Mouse (Mus musculus): Measurements from ENCODE around the gene Atp8b3. TPM values are rescaled to one million over a fixed set of nuclear protein-coding genes. Genes with fewer than 3 reads are reported as not detected.
A peak's percentile ranks its signal among the peaks of the same experiment; 100 is the strongest.

Atp8b3 gene
- polyA plus RNA-seq, 1 experiment from 2014 or later = 0.05 TPM

DNA sequence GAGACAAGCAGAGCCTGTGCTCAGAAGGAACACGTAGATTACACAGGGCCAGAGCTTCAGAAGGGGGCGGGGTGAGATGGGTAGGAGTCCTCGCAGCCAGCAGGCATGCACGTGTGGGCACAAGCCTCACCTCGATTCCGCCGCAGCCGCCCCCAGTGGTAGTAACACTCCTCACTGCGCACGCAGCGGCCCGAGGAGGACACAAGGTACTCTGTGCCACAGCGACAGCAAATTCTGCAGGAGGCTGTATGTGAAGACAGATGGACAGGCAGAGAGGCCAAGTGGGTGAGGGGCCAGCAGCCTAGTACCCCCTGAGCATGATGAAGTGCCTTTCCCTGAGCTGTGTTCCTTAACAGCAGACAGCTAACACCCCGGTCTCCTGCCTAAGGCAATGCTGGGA, 4.9 kb upstream of the Atp8b3 start:
- WGBS = 93% methylated on average over 14 of the region's 14 CpGs
- Histone ChIP-seq H3K9me3 (no peaks in the 10 kb centered on the region), H3K27ac (no peak overlapping the region), H3K4me3 (no peak overlapping the region), H3K36me3 (peaks cover 65% of the 10 kb centered on the region), H3K4me2 (no peak overlapping the region), H3K9ac (no peak overlapping the region), H3K27me3 (no peaks in the 10 kb centered on the region), H3K4me1 (peaks cover 8% of the 10 kb centered on the region)
- no peak for ATAC-seq (ENCODE audit: borderline replicate concordance, extremely low read depth, low FRiP score, low TSS enrichment)

DNA sequence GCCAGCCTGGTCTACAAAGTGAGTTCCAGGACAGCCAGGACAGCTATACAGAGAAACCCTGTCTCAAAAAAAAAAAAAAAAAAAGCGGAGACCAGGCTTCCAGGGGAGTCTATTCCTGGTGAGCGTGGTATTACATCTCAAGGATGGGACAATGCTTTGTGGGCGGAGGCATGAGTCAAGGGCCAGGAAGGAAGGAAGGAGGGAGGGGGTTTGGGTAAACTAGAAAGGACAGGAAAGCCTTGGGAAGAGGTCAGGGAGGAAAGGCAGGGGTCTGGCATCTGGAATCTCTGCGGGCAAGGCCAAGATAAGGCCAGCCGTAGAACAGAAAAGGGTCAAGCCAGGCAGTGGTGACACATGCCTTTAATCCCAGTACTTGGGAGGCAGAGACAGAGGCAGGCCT, 569 bp upstream of the Atp8b3 start:
- Histone ChIP-seq H3K9ac (no peak overlapping the region), H3K27me3 (peaks cover 21% of the 10 kb centered on the region), H3K9me3 (no peaks in the 10 kb centered on the region), H3K36me3 (peaks cover 27% of the 10 kb centered on the region), H3K4me3 (0 out of 2 replicates have a peak overlapping the region, but pooled peaks have one; percentile 31), H3K4me2 (peak overlapping the region; percentile 54; the same call in 1 of the 2 replicates), H3K27ac (peak overlapping the region; percentile 45; the same call in 1 of the 2 replicates), H3K4me1 (peaks cover 25% of the 10 kb centered on the region)
- 25% methylated on average over 5 of the region's 5 CpGs for WGBS
- no peak for ATAC-seq (ENCODE audit: borderline replicate concordance, extremely low read depth, low FRiP score, low TSS enrichment)

DNA sequence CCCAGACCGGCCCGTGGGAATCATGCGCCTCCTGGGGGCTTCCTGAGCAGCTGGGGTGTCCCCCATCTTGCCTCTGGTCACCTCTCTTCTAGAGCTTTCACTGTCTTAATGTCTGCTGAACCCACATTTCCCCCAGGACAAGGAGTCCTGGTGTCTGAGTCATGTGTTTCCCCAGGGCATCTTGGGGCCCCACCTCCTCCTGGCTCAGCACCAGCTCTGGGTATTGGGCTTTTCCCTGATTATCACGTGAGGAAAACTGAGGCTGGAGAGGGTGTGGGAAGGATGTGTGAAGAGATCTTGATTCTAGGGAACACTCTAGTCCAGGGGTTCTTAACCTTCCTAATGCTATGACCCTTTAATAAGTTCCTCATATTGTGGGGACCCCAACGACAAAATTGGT, 744 bp downstream of the Atp8b3 start:
- Histone ChIP-seq H3K27me3 (peaks cover 26% of the 10 kb centered on the region), H3K36me3 (peaks cover 14% of the 10 kb centered on the region), H3K4me2 (no peak overlapping the region), H3K9me3 (no peaks in the 10 kb centered on the region), H3K4me1 (peaks cover 25% of the 10 kb centered on the region), H3K9ac (no peak overlapping the region), H3K27ac (no peak overlapping the region), H3K4me3 (no peak overlapping the region)
- ATAC-seq (ENCODE audit: borderline replicate concordance, extremely low read depth, low FRiP score, low TSS enrichment) = no peak
- 46% methylated on average over 5 of the region's 5 CpGs for WGBS

DNA sequence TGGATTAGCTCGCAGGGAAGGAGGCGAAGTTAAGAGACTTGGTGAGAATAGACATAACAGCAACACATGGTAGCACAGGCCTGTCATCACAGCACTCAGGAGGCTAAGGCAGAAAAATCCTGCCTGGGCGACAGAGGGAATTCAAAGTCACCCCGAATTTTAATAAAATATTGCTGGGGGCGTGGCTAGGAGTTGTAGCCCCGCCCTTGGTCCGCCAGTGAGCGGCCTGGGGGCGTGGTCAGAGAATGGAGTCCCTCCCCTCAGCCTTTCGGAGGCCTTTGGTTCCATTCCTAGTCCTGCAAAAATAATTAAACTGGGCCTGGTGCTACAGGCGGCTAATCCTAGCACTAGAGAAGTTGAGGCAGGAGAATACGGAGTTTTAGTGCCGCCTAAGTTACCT, 3.2 kb downstream of the Atp8b3 start:
- no peak overlapping the region for H3K4me3 ChIP-seq
- peaks cover 25% of the 10 kb centered on the region for H3K4me1 ChIP-seq
- 13% methylated on average over 13 of the region's 13 CpGs for WGBS
- no peaks in the 10 kb centered on the region for H3K9me3 ChIP-seq
- H3K4me2 ChIP-seq = peak overlapping the region; percentile 24; the same call in 1 of the 2 replicates
- no peak overlapping the region for H3K9ac ChIP-seq
- no peak overlapping the region for H3K27ac ChIP-seq
- peaks cover 26% of the 10 kb centered on the region for H3K27me3 ChIP-seq
- H3K36me3 ChIP-seq = no peaks in the 10 kb centered on the region
- no peak for ATAC-seq (ENCODE audit: borderline replicate concordance, extremely low read depth, low FRiP score, low TSS enrichment)

DNA sequence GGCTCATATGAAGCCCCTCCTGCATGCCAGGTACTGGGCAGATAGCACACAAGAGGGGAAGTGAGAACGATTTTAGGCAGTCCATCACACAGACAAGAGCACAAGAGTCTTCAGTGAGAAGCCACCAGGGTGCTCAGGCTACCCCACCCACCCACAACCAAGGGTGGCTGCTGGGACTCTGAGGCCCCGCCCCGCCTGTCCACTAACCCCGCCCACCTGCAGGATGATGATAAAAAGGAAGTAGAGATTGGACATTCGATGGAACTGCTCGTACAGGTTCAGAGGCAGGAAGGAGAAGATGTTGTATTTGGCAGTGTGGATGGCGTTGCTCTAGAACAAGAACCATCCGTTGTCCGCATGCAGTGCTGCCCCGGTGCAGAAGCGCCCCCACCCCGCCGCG, 3.9 kb downstream of the Atp8b3 start:
- no peaks in the 10 kb centered on the region for H3K9me3 ChIP-seq
- 7% methylated on average over 14 of the region's 14 CpGs for WGBS
- 0 out of 2 replicates have a peak overlapping the region, but pooled peaks have one; percentile 6 for H3K4me3 ChIP-seq
- H3K4me2 ChIP-seq = peak overlapping the region; percentile 24
- H3K27me3 ChIP-seq = peaks cover 26% of the 10 kb centered on the region
- H3K4me1 ChIP-seq = peaks cover 25% of the 10 kb centered on the region
- no peak overlapping the region for H3K27ac ChIP-seq
- H3K36me3 ChIP-seq = no peaks in the 10 kb centered on the region
- no peak for ATAC-seq (ENCODE audit: borderline replicate concordance, extremely low read depth, low FRiP score, low TSS enrichment)
- H3K9ac ChIP-seq = no peak overlapping the region

DNA sequence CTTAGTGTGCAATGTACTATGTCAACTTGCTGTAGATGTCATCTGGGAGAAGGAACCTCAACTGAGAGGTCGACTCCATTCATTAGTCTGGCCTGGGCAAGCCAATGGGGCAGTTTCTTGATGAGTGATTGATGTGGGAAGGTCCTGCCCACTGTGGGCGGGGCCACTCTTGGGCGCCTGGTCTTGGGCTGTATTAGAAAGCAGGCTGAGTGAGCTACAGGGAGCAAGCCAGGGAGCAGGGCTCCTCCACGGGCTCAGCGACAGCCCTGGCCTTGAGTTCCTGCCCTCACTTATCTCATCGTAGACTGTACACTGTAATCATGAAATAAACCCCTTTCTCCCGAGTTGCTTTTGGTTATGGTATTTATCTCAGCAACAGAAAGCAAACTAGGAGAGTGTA, 5.2 kb downstream of the Atp8b3 start:
- no peaks in the 10 kb centered on the region for H3K9me3 ChIP-seq
- WGBS = 13% methylated on average over 7 of the region's 7 CpGs
- no peak overlapping the region for H3K4me2 ChIP-seq
- H3K36me3 ChIP-seq = no peaks in the 10 kb centered on the region
- peak; percentile 26; the same call in 1 of the 2 replicates for ATAC-seq (ENCODE audit: borderline replicate concordance, extremely low read depth, low FRiP score, low TSS enrichment)
- peaks cover 15% of the 10 kb centered on the region for H3K4me1 ChIP-seq
- H3K27me3 ChIP-seq = peaks cover 26% of the 10 kb centered on the region
- H3K27ac ChIP-seq = no peak overlapping the region
- no peak overlapping the region for H3K4me3 ChIP-seq
- H3K9ac ChIP-seq = no peak overlapping the region

DNA sequence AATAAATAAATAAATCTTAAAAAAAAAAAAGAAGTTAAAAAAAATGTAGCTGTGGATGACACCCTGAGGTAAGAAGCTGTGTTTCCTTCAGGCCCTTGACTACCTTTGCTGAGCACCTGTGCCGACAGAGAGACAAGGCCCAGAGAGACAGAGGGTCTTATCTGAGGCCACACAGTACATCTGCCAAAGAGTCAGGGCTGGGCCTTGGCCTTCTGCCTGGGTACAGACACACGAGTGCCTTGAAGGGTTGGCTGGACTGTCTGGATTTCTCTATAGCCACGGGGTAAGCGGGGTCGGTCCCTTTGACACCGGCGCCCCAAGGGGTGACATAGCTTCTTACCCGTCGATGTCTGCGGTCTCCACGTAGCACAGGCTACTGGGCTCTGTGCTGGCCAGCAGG, 6.1 kb downstream of the Atp8b3 start:
- Histone ChIP-seq H3K4me3 (no peak overlapping the region), H3K27me3 (peaks cover 21% of the 10 kb centered on the region)
- WGBS = 80% methylated on average over 11 of the region's 11 CpGs

DNA sequence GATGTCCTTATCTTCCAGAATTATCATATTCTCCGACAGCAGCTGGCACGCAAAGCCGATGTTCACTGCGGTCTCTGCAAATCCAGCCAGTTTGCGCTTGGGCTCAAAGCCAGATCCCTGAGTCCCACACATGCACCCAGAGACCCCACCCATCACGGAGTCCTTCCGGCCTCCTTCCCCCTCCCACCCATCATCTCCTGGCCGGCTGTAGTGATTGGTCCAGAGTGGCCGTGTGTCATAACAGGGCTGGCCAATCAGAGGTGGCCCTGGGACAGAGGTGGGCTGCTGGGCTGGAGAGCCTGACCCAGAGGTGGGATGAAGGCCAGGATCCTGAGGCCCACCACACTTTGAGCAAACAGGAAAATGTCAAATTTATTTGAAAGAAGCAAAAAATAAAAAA, 12.8 kb downstream of the Atp8b3 start:
- no peaks in the 10 kb centered on the region for H3K27me3 ChIP-seq
- H3K27ac ChIP-seq = no peak overlapping the region
- WGBS = 18% methylated on average over 9 of the region's 9 CpGs
- H3K4me2 ChIP-seq = peak overlapping the region; percentile 12; the same call in 1 of the 2 replicates
- H3K4me1 ChIP-seq = 0 out of 2 replicates have a peak, but pooled peaks cover 7% of the 10 kb centered on the region
- H3K9ac ChIP-seq = no peak overlapping the region
- H3K4me3 ChIP-seq = no peak overlapping the region
- no peaks in the 10 kb centered on the region for H3K36me3 ChIP-seq
- H3K9me3 ChIP-seq = no peaks in the 10 kb centered on the region
- peak; percentile 54; the same call in 1 of the 2 replicates for ATAC-seq (ENCODE audit: borderline replicate concordance, extremely low read depth, low FRiP score, low TSS enrichment)

More for the DNA sequence above, 6.1 kb downstream of the Atp8b3 start:
- ATAC-seq (ENCODE audit: borderline replicate concordance, extremely low read depth, low FRiP score, low TSS enrichment) = no peak
- Histone ChIP-seq H3K4me2 (no peak overlapping the region), H3K4me1 (0 out of 2 replicates have a peak, but pooled peaks cover 10% of the 10 kb centered on the region), H3K27ac (no peak overlapping the region), H3K36me3 (no peaks in the 10 kb centered on the region), H3K9me3 (no peaks in the 10 kb centered on the region), H3K9ac (no peak overlapping the region)

DNA sequence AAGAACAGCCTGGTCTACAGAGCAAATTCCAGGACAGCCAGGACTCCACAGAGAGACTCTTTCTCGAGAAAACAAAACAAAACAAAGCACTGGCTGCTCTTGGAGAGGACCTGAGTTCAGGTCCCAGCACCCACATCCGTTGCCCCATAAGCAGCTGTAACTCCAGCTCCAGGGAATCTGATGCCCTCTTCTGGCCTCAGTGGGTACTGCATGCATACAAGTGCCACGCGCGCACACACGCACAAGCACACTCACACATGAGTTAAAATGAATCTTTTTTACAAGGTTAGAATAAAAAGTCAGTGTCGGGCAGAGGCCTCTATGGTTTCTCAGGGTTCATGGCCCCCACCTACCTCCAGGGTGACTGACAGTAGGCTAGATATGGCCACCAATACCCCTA, 15.6 kb downstream of the Atp8b3 start:
- H3K36me3 ChIP-seq = no peaks in the 10 kb centered on the region
- 92% methylated on average over 7 of the region's 7 CpGs for WGBS
- 0 out of 2 replicates have a peak, but pooled peaks cover 7% of the 10 kb centered on the region for H3K4me1 ChIP-seq
- no peak overlapping the region for H3K4me2 ChIP-seq
- no peak for ATAC-seq (ENCODE audit: borderline replicate concordance, extremely low read depth, low FRiP score, low TSS enrichment)
- no peak overlapping the region for H3K4me3 ChIP-seq
- no peaks in the 10 kb centered on the region for H3K27me3 ChIP-seq
- H3K9ac ChIP-seq = no peak overlapping the region
- H3K9me3 ChIP-seq = no peaks in the 10 kb centered on the region
- no peak overlapping the region for H3K27ac ChIP-seq

DNA sequence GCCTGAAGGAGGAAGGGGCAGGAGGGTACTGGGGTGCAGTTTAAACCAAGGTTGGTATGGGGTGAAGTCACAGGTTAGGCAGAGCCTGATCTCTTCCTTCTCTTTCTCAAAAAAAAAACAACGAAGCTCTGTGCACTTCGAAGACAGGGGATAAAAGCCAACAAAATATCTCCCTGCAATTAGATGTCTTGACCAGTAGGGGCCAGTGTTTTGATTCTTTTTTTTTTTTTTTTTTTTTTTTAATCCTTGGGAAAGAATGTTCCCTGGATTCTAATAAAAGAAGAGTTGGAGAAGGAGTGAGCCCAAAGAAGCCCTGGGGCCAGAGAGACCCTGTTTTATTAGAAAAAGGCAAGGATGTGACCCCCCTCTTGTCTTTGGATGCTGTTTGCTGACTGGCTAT, 19.6 kb downstream of the Atp8b3 start:
- Histone ChIP-seq H3K27ac (no peak overlapping the region), H3K9ac (no peak overlapping the region), H3K4me2 (no peak overlapping the region), H3K4me1 (no peaks in the 10 kb centered on the region), H3K36me3 (no peaks in the 10 kb centered on the region), H3K4me3 (no peak overlapping the region), H3K27me3 (peaks cover 18% of the 10 kb centered on the region), H3K9me3 (no peaks in the 10 kb centered on the region)
- no peak for ATAC-seq (ENCODE audit: borderline replicate concordance, extremely low read depth, low FRiP score, low TSS enrichment)
- WGBS = 74% methylated on average over 2 of the region's 2 CpGs

DNA sequence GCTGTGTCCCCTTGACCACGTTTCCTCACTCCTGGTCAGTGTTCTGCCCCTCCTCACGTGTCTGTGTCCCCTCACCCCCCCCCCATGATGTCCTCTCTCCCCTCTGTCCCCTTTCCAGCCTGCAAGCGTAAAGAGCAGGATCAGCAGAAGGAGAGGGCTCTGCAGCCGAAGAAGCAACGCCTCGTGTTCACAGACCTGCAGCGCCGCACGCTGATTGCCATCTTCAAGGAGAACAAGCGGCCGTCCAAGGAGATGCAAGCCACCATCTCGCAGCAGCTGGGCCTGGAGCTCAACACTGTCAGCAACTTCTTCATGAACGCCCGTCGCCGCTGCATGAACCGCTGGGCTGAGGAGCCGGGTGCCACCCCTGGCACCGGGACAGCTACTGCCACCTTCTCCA, 25.2 kb downstream of the Atp8b3 start:
- Histone ChIP-seq H3K9ac (no peak overlapping the region), H3K4me2 (no peak overlapping the region), H3K36me3 (no peaks in the 10 kb centered on the region), H3K4me3 (no peak overlapping the region), H3K4me1 (peaks cover 5% of the 10 kb centered on the region; the same call in 1 of the 2 replicates), H3K9me3 (no peaks in the 10 kb centered on the region), H3K27me3 (peaks cover 68% of the 10 kb centered on the region), H3K27ac (no peak overlapping the region)
- ATAC-seq (ENCODE audit: borderline replicate concordance, extremely low read depth, low FRiP score, low TSS enrichment) = no peak
- WGBS = 7% methylated on average over 19 of the region's 19 CpGs

DNA sequence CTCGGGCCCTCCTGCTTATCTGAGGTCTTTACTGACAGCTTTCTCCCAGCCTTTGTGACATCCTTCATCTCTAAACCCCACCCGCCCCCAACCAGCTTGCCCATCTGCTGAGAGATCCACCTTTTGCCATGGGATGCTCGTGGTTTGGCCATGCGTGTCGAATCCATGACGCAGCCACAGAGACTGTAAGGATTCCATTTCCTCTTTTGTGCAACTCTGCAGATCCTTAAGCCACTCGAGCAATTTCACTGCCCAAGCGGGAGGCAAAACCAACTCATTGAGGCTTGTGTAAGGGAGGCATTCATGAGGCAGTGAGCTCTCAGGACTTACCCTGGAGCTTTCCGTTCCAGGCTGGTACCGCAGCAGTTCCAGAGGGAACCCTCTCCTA, 28.7 kb downstream of the Atp8b3 start:
- Histone ChIP-seq H3K9me3 (no peaks in the 10 kb centered on the region), H3K4me2 (0 out of 2 replicates have a peak overlapping the region, but pooled peaks have one; percentile 60), H3K27ac (no peak overlapping the region), H3K4me1 (peaks cover 5% of the 10 kb centered on the region; the same call in 1 of the 2 replicates), H3K4me3 (no peak overlapping the region), H3K9ac (no peak overlapping the region; the same call in 1 of the 2 replicates), H3K27me3 (peaks cover 82% of the 10 kb centered on the region), H3K36me3 (no peaks in the 10 kb centered on the region)
- 49% methylated on average over 10 of the region's 10 CpGs for WGBS
- no peak for ATAC-seq (ENCODE audit: borderline replicate concordance, extremely low read depth, low FRiP score, low TSS enrichment)

All from lung, embryonic 15.5 days (tissue).